Mouse (Mus musculus): ENCODE measurements around the gene Camta1. TPM values are rescaled to one million over a fixed set of nuclear protein-coding genes. Genes with fewer than 3 reads are reported as not detected.

Camta1 gene
- polyA plus RNA-seq, 1 experiment from 2014 or later, result 122 TPM

- H3K27me3 ChIP-seq (ENCODE audit: poor library complexity, severe bottlenecking), result peaks cover 16% of the 10 kb centered on the region
- H3K9me3 ChIP-seq, result no peaks in the 10 kb centered on the region
- H3K4me1 ChIP-seq, result peaks cover 40% of the 10 kb centered on the region
- no peak overlapping the region for H3K27ac ChIP-seq
- DNase-seq (ENCODE audit: extremely low spot score, low spot score), result no peak
- no peaks in the 10 kb centered on the region for H3K36me3 ChIP-seq (replicated peaks)
- no peak overlapping the region for H3K4me3 ChIP-seq
- 95% methylated on average over 16 of the region's 16 CpGs for WGBS
These were observed 446.3 kb downstream of the Camta1 start for GRCm38 (mm10) chr4:151415376-151415775.

GRCm38 (mm10) chr4:151414952-151415351, 446.7 kb downstream of the Camta1 start:
- DNase-seq (ENCODE audit: extremely low spot score, low spot score), result no peak
- no peak overlapping the region for H3K4me3 ChIP-seq
- no peaks in the 10 kb centered on the region for H3K36me3 ChIP-seq (replicated peaks)
- H3K9me3 ChIP-seq, result no peaks in the 10 kb centered on the region
- H3K27ac ChIP-seq, result no peak overlapping the region
- 95% methylated on average over 7 of the region's 7 CpGs for WGBS
- peaks cover 41% of the 10 kb centered on the region for H3K4me1 ChIP-seq
- peaks cover 16% of the 10 kb centered on the region for H3K27me3 ChIP-seq (ENCODE audit: poor library complexity, severe bottlenecking)

- H3K27ac ChIP-seq, result peak overlapping the region; percentile 51
- 33% methylated on average over 14 of the region's 14 CpGs for WGBS
- DNase-seq (ENCODE audit: extremely low spot score, low spot score), result peak; percentile 23
These were observed 450.0 kb downstream of the Camta1 start for GRCm38 (mm10) chr4:151411641-151412061.

GRCm38 (mm10) chr4:151411016-151411415, 450.7 kb downstream of the Camta1 start:
- no peak for DNase-seq (ENCODE audit: extremely low spot score, low spot score)
- Histone ChIP-seq H3K36me3 (replicated peaks) (no peaks in the 10 kb centered on the region), H3K4me3 (no peak overlapping the region), H3K4me1 (peaks cover 39% of the 10 kb centered on the region), H3K9me3 (peaks cover 6% of the 10 kb centered on the region; the same call in 1 of the 2 replicates), H3K27ac (0 out of 2 replicates have a peak overlapping the region, but pooled peaks have one; percentile 40), H3K27me3 (ENCODE audit: poor library complexity, severe bottlenecking) (peaks cover 16% of the 10 kb centered on the region)
- 48% methylated on average over 3 of the region's 3 CpGs for WGBS

More at GRCm38 (mm10) chr4:151411641-151412061, 450.0 kb downstream of the Camta1 start:
- peaks cover 6% of the 10 kb centered on the region; the same call in 1 of the 2 replicates for H3K9me3 ChIP-seq
- H3K36me3 ChIP-seq (replicated peaks), result no peaks in the 10 kb centered on the region
- peak overlapping the region; percentile 22; the same call in 1 of the 2 replicates for H3K4me3 ChIP-seq
- H3K4me1 ChIP-seq, result peaks cover 39% of the 10 kb centered on the region
- peaks cover 16% of the 10 kb centered on the region for H3K27me3 ChIP-seq (ENCODE audit: poor library complexity, severe bottlenecking)

GRCm38 (mm10) chr4:151409291-151409690, 452.4 kb downstream of the Camta1 start:
- WGBS, result 83% methylated on average over 6 of the region's 6 CpGs
- H3K36me3 ChIP-seq (replicated peaks), result no peaks in the 10 kb centered on the region
- peaks cover 43% of the 10 kb centered on the region for H3K4me1 ChIP-seq
- no peak overlapping the region for H3K27ac ChIP-seq
- peaks cover 16% of the 10 kb centered on the region for H3K27me3 ChIP-seq (ENCODE audit: poor library complexity, severe bottlenecking)
- no peak overlapping the region for H3K4me3 ChIP-seq
- peaks cover 6% of the 10 kb centered on the region; the same call in 1 of the 2 replicates for H3K9me3 ChIP-seq
- DNase-seq (ENCODE audit: extremely low spot score, low spot score), result no peak

- Histone ChIP-seq H3K4me3 (no peak overlapping the region), H3K9me3 (peaks cover 6% of the 10 kb centered on the region; the same call in 1 of the 2 replicates), H3K27ac (no peak overlapping the region), H3K4me1 (peaks cover 41% of the 10 kb centered on the region), H3K27me3 (ENCODE audit: poor library complexity, severe bottlenecking) (peaks cover 16% of the 10 kb centered on the region), H3K36me3 (replicated peaks) (no peaks in the 10 kb centered on the region)
- DNase-seq (ENCODE audit: extremely low spot score, low spot score), result no peak
- 61% methylated on average over 8 of the region's 8 CpGs for WGBS
These were observed 452.9 kb downstream of the Camta1 start for GRCm38 (mm10) chr4:151408811-151409210.

- no peaks in the 10 kb centered on the region for H3K36me3 ChIP-seq (replicated peaks)
- H3K4me1 ChIP-seq, result peaks cover 38% of the 10 kb centered on the region
- H3K4me3 ChIP-seq, result no peak overlapping the region
- H3K27me3 ChIP-seq (ENCODE audit: poor library complexity, severe bottlenecking), result peaks cover 14% of the 10 kb centered on the region
- 94% methylated on average over 4 of the region's 4 CpGs for WGBS
- DNase-seq (ENCODE audit: extremely low spot score, low spot score), result no peak
- peaks cover 6% of the 10 kb centered on the region; the same call in 1 of the 2 replicates for H3K9me3 ChIP-seq
- H3K27ac ChIP-seq, result no peak overlapping the region
These were observed 453.4 kb downstream of the Camta1 start for GRCm38 (mm10) chr4:151408246-151408645.

- H3K4me1 ChIP-seq, result peaks cover 27% of the 10 kb centered on the region
- H3K27me3 ChIP-seq (ENCODE audit: poor library complexity, severe bottlenecking), result peaks cover 3% of the 10 kb centered on the region
- WGBS, result 96% methylated on average over 2 of the region's 2 CpGs
- H3K27ac ChIP-seq, result no peak overlapping the region
- no peak overlapping the region for H3K4me3 ChIP-seq
- peaks cover 6% of the 10 kb centered on the region; the same call in 1 of the 2 replicates for H3K9me3 ChIP-seq
- no peaks in the 10 kb centered on the region for H3K36me3 ChIP-seq (replicated peaks)
- no peak for DNase-seq (ENCODE audit: extremely low spot score, low spot score)
These were observed 454.5 kb downstream of the Camta1 start for GRCm38 (mm10) chr4:151407129-151407528.

- WGBS, result 78% methylated on average over 17 of the region's 17 CpGs
- peaks cover 6% of the 10 kb centered on the region; the same call in 1 of the 2 replicates for H3K9me3 ChIP-seq
- H3K27me3 ChIP-seq (ENCODE audit: poor library complexity, severe bottlenecking), result no peaks in the 10 kb centered on the region
- H3K4me3 ChIP-seq, result no peak overlapping the region
- H3K36me3 ChIP-seq (replicated peaks), result no peaks in the 10 kb centered on the region
- H3K4me1 ChIP-seq, result peaks cover 9% of the 10 kb centered on the region
- DNase-seq (ENCODE audit: extremely low spot score, low spot score), result no peak
- no peak overlapping the region for H3K27ac ChIP-seq
These were observed 457.0 kb downstream of the Camta1 start for GRCm38 (mm10) chr4:151404581-151405256.

GRCm38 (mm10) chr4:151401685-151402397, 459.8 kb downstream of the Camta1 start:
- no peak for DNase-seq (ENCODE audit: extremely low spot score, low spot score)
- Histone ChIP-seq H3K36me3 (replicated peaks) (no peaks in the 10 kb centered on the region), H3K27ac (no peak overlapping the region), H3K27me3 (ENCODE audit: poor library complexity, severe bottlenecking) (no peaks in the 10 kb centered on the region), H3K4me3 (no peak overlapping the region), H3K4me1 (0 out of 2 replicates have a peak, but pooled peaks cover 4% of the 10 kb centered on the region), H3K9me3 (0 out of 2 replicates have a peak, but pooled peaks cover under 1% of the 10 kb centered on the region)
- WGBS, result 93% methylated on average over 22 of the region's 22 CpGs

GRCm38 (mm10) chr4:151396536-151396935, 465.1 kb downstream of the Camta1 start:
- H3K9me3 ChIP-seq, result no peaks in the 10 kb centered on the region
- DNase-seq (ENCODE audit: extremely low spot score, low spot score), result no peak

GRCm38 (mm10) chr4:151389345-151389744, 472.3 kb downstream of the Camta1 start:
- peaks cover 23% of the 10 kb centered on the region for H3K27me3 ChIP-seq (ENCODE audit: poor library complexity, severe bottlenecking)
- H3K36me3 ChIP-seq (replicated peaks), result no peaks in the 10 kb centered on the region
- no peak for DNase-seq (ENCODE audit: extremely low spot score, low spot score)
- no peaks in the 10 kb centered on the region for H3K9me3 ChIP-seq
- H3K4me1 ChIP-seq, result peaks cover 48% of the 10 kb centered on the region
- no peak overlapping the region for H3K4me3 ChIP-seq
- no peak overlapping the region for H3K27ac ChIP-seq
- WGBS, result 79% methylated on average over 11 of the region's 11 CpGs

More at GRCm38 (mm10) chr4:151396536-151396935, 465.1 kb downstream of the Camta1 start:
- WGBS, result 86% methylated on average over 7 of the region's 7 CpGs
- Histone ChIP-seq H3K27me3 (ENCODE audit: poor library complexity, severe bottlenecking) (no peaks in the 10 kb centered on the region), H3K4me3 (no peak overlapping the region), H3K4me1 (0 out of 2 replicates have a peak, but pooled peaks cover 5% of the 10 kb centered on the region), H3K36me3 (replicated peaks) (no peaks in the 10 kb centered on the region), H3K27ac (no peak overlapping the region)
